In genomic region chr15:84256254-84256850, GRCm38 (mm10) we compare ENCODE assay signal across 17 mouse cellular contexts. TPM values are rescaled to one million over a fixed set of nuclear protein-coding genes. Genes with fewer than 3 reads are reported as not detected.
DNase-seq lines count a peak whose midpoint lies in the region; ATAC-seq and TF ChIP-seq lines count a peak whose summit lies in the region.
"Had no signal": no experiment of that assay in that cellular context is flagged by ENCODE, and none has a peak within 500 bp of the region (broad histone marks: within the 10 kb centered on the region; RNA-seq: fewer than 3 reads in every experiment).

No protein-coding gene starts in this region.

- H3K27me3 ChIP-seq in heart, embryonic 13.5 days (replicated peaks) = no peaks in the 10 kb centered on the region
- no peaks in the 10 kb centered on the region for H3K27me3 ChIP-seq in limb, embryonic 10.5 days (ENCODE audit: low read depth, poor library complexity, severe bottlenecking)
- no peaks in the 10 kb centered on the region for H3K27me3 ChIP-seq in midbrain, postnatal 0 days (ENCODE audit: insufficient read depth, low read length)
- H3K27me3 ChIP-seq: hindbrain, embryonic 15.5 days; limb, embryonic 12.5 days; neural tube, embryonic 12.5 days had no signal

- no peak for ATAC-seq in heart, embryonic 13.5 days (ENCODE audit: extremely low read depth, insufficient number of reproducible peaks, low FRiP score, low TSS enrichment)
- no peak for ATAC-seq in midbrain, postnatal 0 days (ENCODE audit: low FRiP score)
- ATAC-seq: activated CD4-positive, CD25-positive, alpha-beta regulatory T cell, adult 4 months had no signal

- no peak overlapping the region for H3K4me3 ChIP-seq in heart, embryonic 13.5 days
- no peak overlapping the region for H3K4me3 ChIP-seq in limb, embryonic 10.5 days
- H3K4me3 ChIP-seq in midbrain, postnatal 0 days (ENCODE audit: low read depth, low read length) = no peak overlapping the region
- H3K4me3 ChIP-seq: embryonic facial prominence, embryonic 13.5 days; forebrain, embryonic 12.5 days; hindbrain, embryonic 15.5 days; limb, embryonic 12.5 days; neural tube, embryonic 12.5 days had no signal

- intact Hi-C loops in heart, postnatal 14 days (cut with DNase I) = no loop called here

- H3K4me1 ChIP-seq in heart, embryonic 13.5 days = peaks cover 87% of the 10 kb centered on the region
- H3K4me1 ChIP-seq in limb, embryonic 10.5 days = peaks cover 64% of the 10 kb centered on the region
- H3K4me1 ChIP-seq in midbrain, postnatal 0 days (ENCODE audit: insufficient read depth, low read length) = peaks cover 6% of the 10 kb centered on the region; the same call in 1 of the 2 replicates

- H3K9me3 ChIP-seq in heart, embryonic 13.5 days = no peaks in the 10 kb centered on the region
- no peaks in the 10 kb centered on the region for H3K9me3 ChIP-seq in limb, embryonic 10.5 days (replicated peaks)
- no peaks in the 10 kb centered on the region for H3K9me3 ChIP-seq in midbrain, postnatal 0 days (ENCODE audit: low read length)
- H3K9me3 ChIP-seq: embryonic facial prominence, embryonic 13.5 days; forebrain, embryonic 12.5 days; hindbrain, embryonic 15.5 days; limb, embryonic 12.5 days; neural tube, embryonic 12.5 days had no signal

- DNase-seq in heart, postnatal 14 days = no peak
- DNase-seq in lung, postnatal 36 days = peak; percentile 10
- no peak for DNase-seq in lung, postnatal 10 days
- no peak for DNase-seq in limb, embryonic 10.5 days (ENCODE audit: low spot score)
- DNase-seq in midbrain, postnatal 0 days (ENCODE audit: low spot score) = peak; percentile 26
- no peak for DNase-seq in spleen, adult 18-20 months
- no peak for DNase-seq in kidney, postnatal 36 days
- DNase-seq: cerebellum, postnatal 25 days; kidney, adult 9 months; lung, postnatal 4 days had no signal

- peak overlapping the region; percentile 45; the same call in 1 of the 2 replicates for H3K27ac ChIP-seq in heart, embryonic 13.5 days (replicated peaks)
- 0 out of 2 replicates have a peak overlapping the region, but pooled peaks have one; percentile 38 for H3K27ac ChIP-seq in limb, embryonic 10.5 days
- no peak overlapping the region for H3K27ac ChIP-seq in midbrain, postnatal 0 days (ENCODE audit: low read depth, low read length)
- H3K27ac ChIP-seq: embryonic facial prominence, embryonic 13.5 days; forebrain, embryonic 12.5 days; hindbrain, embryonic 15.5 days; limb, embryonic 12.5 days; neural tube, embryonic 12.5 days had no signal

- peak overlapping the region; percentile 40; the same call in 1 of the 2 replicates for H3K9ac ChIP-seq in heart, embryonic 13.5 days
- H3K9ac ChIP-seq in midbrain, postnatal 0 days (replicated peaks; ENCODE audit: low read length, poor library complexity, severe bottlenecking) = peak overlapping the region; percentile 13; the same call in 1 of the 2 replicates
- H3K9ac ChIP-seq: embryonic facial prominence, embryonic 13.5 days; forebrain, embryonic 12.5 days; hindbrain, embryonic 15.5 days; limb, embryonic 12.5 days; neural tube, embryonic 12.5 days had no signal

- 0 out of 2 replicates have a peak, but pooled peaks cover 6% of the 10 kb centered on the region for H3K36me3 ChIP-seq in heart, embryonic 13.5 days
- H3K36me3 ChIP-seq in limb, embryonic 10.5 days = peaks cover 3% of the 10 kb centered on the region; the same call in 1 of the 2 replicates
- H3K36me3 ChIP-seq in midbrain, postnatal 0 days (ENCODE audit: insufficient read depth, low read length) = no peaks in the 10 kb centered on the region
- H3K36me3 ChIP-seq: embryonic facial prominence, embryonic 13.5 days; forebrain, embryonic 12.5 days; hindbrain, embryonic 15.5 days; limb, embryonic 12.5 days; neural tube, embryonic 12.5 days had no signal

- 62% methylated on average over 12 of the region's 12 CpGs for WGBS in heart, embryonic 13.5 days
- WGBS in limb, embryonic 10.5 days = 86% methylated on average over 12 of the region's 12 CpGs
- WGBS in midbrain, postnatal 0 days = 47% methylated on average over 12 of the region's 12 CpGs

- no peak overlapping the region for H3K4me2 ChIP-seq in heart, embryonic 13.5 days
- no peak overlapping the region for H3K4me2 ChIP-seq in midbrain, postnatal 0 days (ENCODE audit: low read depth, low read length, poor library complexity, severe bottlenecking)
- H3K4me2 ChIP-seq: embryonic facial prominence, embryonic 13.5 days; forebrain, embryonic 12.5 days; hindbrain, embryonic 15.5 days; limb, embryonic 12.5 days; neural tube, embryonic 12.5 days had no signal

- no peak for TF ChIP-seq CTCF in midbrain, postnatal 0 days (IDR thresholded peaks at IDR 0.05)

RNA-seq across cellular contexts. Expression of gene Parvb, which starts 24.5 kb away (rescaled TPM):
- 12.7 and 15.5 TPM in 2 replicates for polyA plus RNA-seq in heart, embryonic 13.5 days (2015; fragmentation: Nextera tagmentation; extraction: Ambion mirVana)
- 100 to 1,000 TPM; 149 to 151 TPM for total RNA-seq in heart, postnatal 14 days (2021)
- 9.0 and 11.0 TPM in 2 replicates for polyA plus RNA-seq in limb, embryonic 10.5 days (2016; fragmentation: Nextera tagmentation; extraction: Ambion mirVana)
- 9.6 and 14.0 TPM in 2 replicates for total RNA-seq in midbrain, postnatal 0 days (2014; rRNA removed)
- 4.3 and 5.8 TPM in 2 replicates for polyA plus RNA-seq in midbrain, postnatal 0 days (2015; fragmentation: Nextera tagmentation; extraction: Ambion mirVana)

Comparison
In these comparisons a context has a peak if more than half of its experiments do, and no peak if none do; other contexts are left out.
1. DNase-seq: peak in lung, postnatal 36 days (single experiment) and midbrain, postnatal 0 days (single experiment); none in heart, postnatal 14 days (0 of 2), lung, postnatal 10 days (single experiment), limb, embryonic 10.5 days (single experiment), spleen, adult 18-20 months (0 of 2) and kidney, postnatal 36 days (0 of 2).